Comparison of ENCODE assay signal across 11 mouse cellular contexts in the genomic region with DNA sequence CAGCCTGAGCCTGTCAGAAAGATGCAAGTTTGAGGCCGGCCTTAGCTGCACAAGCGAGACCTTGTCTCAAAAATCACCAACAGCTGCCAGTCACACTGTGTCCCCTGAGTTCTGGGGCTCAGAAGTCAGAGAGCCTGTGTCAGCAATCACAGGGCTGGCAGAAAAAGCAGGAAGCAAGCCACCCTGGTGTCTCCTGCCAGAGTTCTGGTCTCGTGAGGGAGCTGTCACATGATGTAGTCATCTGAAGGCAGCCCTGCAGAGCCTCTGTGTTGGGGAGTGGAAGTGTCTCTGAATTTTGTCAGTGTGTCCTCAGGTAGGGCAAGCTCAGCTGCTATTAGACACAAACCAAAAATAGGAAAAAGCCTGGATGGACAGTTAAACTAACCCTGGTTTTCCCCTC. TPM values are rescaled to one million over a fixed set of nuclear protein-coding genes. Genes with fewer than 3 reads are reported as not detected.
DNase-seq lines count a peak whose midpoint lies in the region; ATAC-seq lines count a peak whose summit lies in the region.
"Had no signal": no experiment of that assay in that cellular context is flagged by ENCODE, and none has a peak within 500 bp of the region (broad histone marks: within the 10 kb centered on the region; RNA-seq: fewer than 3 reads in every experiment).

No protein-coding gene starts in this region.

- no peaks in the 10 kb centered on the region for H3K9me3 ChIP-seq in heart, embryonic 13.5 days
- H3K9me3 ChIP-seq: embryonic facial prominence, embryonic 13.5 days; intestine, embryonic 15.5 days had no signal

- peak; percentile 48 to 55 for DNase-seq in right cerebral cortex, postnatal 10 days (ENCODE audit: low spot score in 2 of 2)
- DNase-seq in right cerebral cortex, adult 2 months (ENCODE audit: low spot score in 2 of 2): no peak
- DNase-seq in kidney, postnatal 36 days: peak; percentile 70 to 81
- no peak for DNase-seq in thymus, postnatal 0 days (ENCODE audit: low spot score)
- DNase-seq: lung, postnatal 14 days; spleen, adult 18-20 months had no signal

- H3K4me2 ChIP-seq in heart, embryonic 13.5 days: no peak overlapping the region
- H3K4me2 ChIP-seq: embryonic facial prominence, embryonic 13.5 days; intestine, embryonic 15.5 days had no signal

- no peak for ATAC-seq in heart, embryonic 13.5 days (ENCODE audit: extremely low read depth, insufficient number of reproducible peaks, low FRiP score, low TSS enrichment)
- ATAC-seq in granulocyte monocyte progenitor cell, adult 5-6 weeks (replicated peaks; ENCODE audit: poor library complexity, severe bottlenecking): no peak
- ATAC-seq: intestine, embryonic 15.5 days had no signal

- no peak overlapping the region for H3K4me3 ChIP-seq in brown adipose tissue, adult 24 weeks (ENCODE audit: insufficient read depth, low read depth, low read length)
- H3K4me3 ChIP-seq in heart, embryonic 13.5 days: no peak overlapping the region
- H3K4me3 ChIP-seq: embryonic facial prominence, embryonic 13.5 days; intestine, embryonic 15.5 days had no signal

- peaks cover 2% of the 10 kb centered on the region; the same call in 1 of the 2 replicates for H3K4me1 ChIP-seq in brown adipose tissue, adult 24 weeks (ENCODE audit: control insufficient read depth, insufficient read depth, insufficient read length, low read length)
- peaks cover 26% of the 10 kb centered on the region for H3K4me1 ChIP-seq in heart, embryonic 13.5 days
- H3K4me1 ChIP-seq: intestine, embryonic 15.5 days had no signal

- whole genome bisulfite sequencing in heart, embryonic 13.5 days: 52% methylated on average over 3 of the region's 3 CpGs

- peak overlapping the region; percentile 31; the same call in 1 of the 2 replicates for H3K27ac ChIP-seq in brown adipose tissue, adult 24 weeks (replicated peaks; ENCODE audit: low read depth, low read length)
- H3K27ac ChIP-seq in heart, embryonic 13.5 days (replicated peaks): peak overlapping the region; percentile 50
- H3K27ac ChIP-seq: embryonic facial prominence, embryonic 13.5 days; intestine, embryonic 15.5 days had no signal

- H3K27me3 ChIP-seq in heart, embryonic 13.5 days (replicated peaks): no peaks in the 10 kb centered on the region
- H3K27me3 ChIP-seq: embryonic facial prominence, embryonic 13.5 days; intestine, embryonic 15.5 days had no signal

- H3K9ac ChIP-seq in heart, embryonic 13.5 days: peak overlapping the region; percentile 44; the same call in 1 of the 2 replicates
- H3K9ac ChIP-seq: embryonic facial prominence, embryonic 13.5 days; intestine, embryonic 15.5 days had no signal

- H3K36me3 ChIP-seq in heart, embryonic 13.5 days: peaks cover 85% of the 10 kb centered on the region

RNA-seq across cellular contexts. Expression of a gene that starts 15.2 kb away (rescaled TPM):
- 98.3 and 130 TPM in 2 replicates for polyA plus RNA-seq in brown adipose tissue, adult 24 weeks (2012; ENCODE audit: insufficient read depth, insufficient read length, missing spikeins)
- 530 and 543 TPM in 2 replicates for polyA plus RNA-seq in heart, embryonic 13.5 days (2015; fragmentation: Nextera tagmentation; extraction: Ambion mirVana)
- total RNA-seq in granulocyte monocyte progenitor cell, adult 5-6 weeks (2014; fragmentation: Nextera tagmentation): 818 and 827 TPM in 2 replicates
- total RNA-seq in granulocyte monocyte progenitor cell, adult 5-6 weeks (2017): 356 and 422 TPM in 2 replicates
- 853 and 857 TPM in 2 replicates for polyA plus RNA-seq in thymus, postnatal 0 days (2015; fragmentation: Nextera tagmentation; extraction: Ambion mirVana)

RNA-seq across cellular contexts. Expression of a gene that starts 15.9 kb away (rescaled TPM):
- 21.0 and 27.5 TPM in 2 replicates for polyA plus RNA-seq in brown adipose tissue, adult 24 weeks (2012; ENCODE audit: insufficient read depth, insufficient read length, missing spikeins)
- polyA plus RNA-seq in heart, embryonic 13.5 days (2015; fragmentation: Nextera tagmentation; extraction: Ambion mirVana): 32.2 and 35.5 TPM in 2 replicates
- total RNA-seq in granulocyte monocyte progenitor cell, adult 5-6 weeks (2014; fragmentation: Nextera tagmentation): 16.0 and 32.0 TPM in 2 replicates
- 9.4 and 10.0 TPM in 2 replicates for total RNA-seq in granulocyte monocyte progenitor cell, adult 5-6 weeks (2017)
- polyA plus RNA-seq in thymus, postnatal 0 days (2015; fragmentation: Nextera tagmentation; extraction: Ambion mirVana): 32.6 and 35.3 TPM in 2 replicates

RNA-seq across cellular contexts. Expression of a gene that starts 24.9 kb away (rescaled TPM):
- polyA plus RNA-seq in brown adipose tissue, adult 24 weeks (2012; ENCODE audit: insufficient read depth, insufficient read length, missing spikeins): 20.9 and 33.7 TPM in 2 replicates
- 61.7 and 75.3 TPM in 2 replicates for polyA plus RNA-seq in heart, embryonic 13.5 days (2015; fragmentation: Nextera tagmentation; extraction: Ambion mirVana)
- total RNA-seq in granulocyte monocyte progenitor cell, adult 5-6 weeks (2014; fragmentation: Nextera tagmentation): 37.0 and 42.8 TPM in 2 replicates
- total RNA-seq in granulocyte monocyte progenitor cell, adult 5-6 weeks (2017): 31.0 and 45.4 TPM in 2 replicates
- 58.6 and 62.2 TPM in 2 replicates for polyA plus RNA-seq in thymus, postnatal 0 days (2015; fragmentation: Nextera tagmentation; extraction: Ambion mirVana)

RNA-seq across cellular contexts. Expression of a gene that starts 25.1 kb away (rescaled TPM):
- polyA plus RNA-seq in brown adipose tissue, adult 24 weeks (2012; ENCODE audit: insufficient read depth, insufficient read length, missing spikeins): 70.4 and 80.7 TPM in 2 replicates
- polyA plus RNA-seq in heart, embryonic 13.5 days (2015; fragmentation: Nextera tagmentation; extraction: Ambion mirVana): 63.8 and 68.8 TPM in 2 replicates
- 34.5 and 40.5 TPM in 2 replicates for total RNA-seq in granulocyte monocyte progenitor cell, adult 5-6 weeks (2014; fragmentation: Nextera tagmentation)
- 22.7 and 25.8 TPM in 2 replicates for total RNA-seq in granulocyte monocyte progenitor cell, adult 5-6 weeks (2017)
- polyA plus RNA-seq in thymus, postnatal 0 days (2015; fragmentation: Nextera tagmentation; extraction: Ambion mirVana): 139 and 143 TPM in 2 replicates

RNA-seq across cellular contexts. Expression of a gene that starts 40.3 kb away (rescaled TPM):
- polyA plus RNA-seq in brown adipose tissue, adult 24 weeks (2012; ENCODE audit: insufficient read depth, insufficient read length, missing spikeins): 6.6 and 6.9 TPM in 2 replicates
- 18.4 and 19.3 TPM in 2 replicates for polyA plus RNA-seq in heart, embryonic 13.5 days (2015; fragmentation: Nextera tagmentation; extraction: Ambion mirVana)
- 0.17 TPM in 1 of 2 replicates, not detected in the other for total RNA-seq in granulocyte monocyte progenitor cell, adult 5-6 weeks (2014; fragmentation: Nextera tagmentation)
- total RNA-seq in granulocyte monocyte progenitor cell, adult 5-6 weeks (2017): 0.09 and 0.67 TPM in 2 replicates
- polyA plus RNA-seq in thymus, postnatal 0 days (2015; fragmentation: Nextera tagmentation; extraction: Ambion mirVana): 4.8 and 5.0 TPM in 2 replicates

Comparison
In these comparisons a context has a peak if more than half of its experiments do, and no peak if none do; other contexts are left out.
1. DNase-seq: peak in right cerebral cortex, postnatal 10 days (2 of 2) and kidney, postnatal 36 days (2 of 2); none in right cerebral cortex, adult 2 months (0 of 2) and thymus, postnatal 0 days (single experiment).